Mouse (Mus musculus): ENCODE data around the gene Twf1. TPM values are rescaled to one million over a fixed set of nuclear protein-coding genes. Genes with fewer than 3 reads are reported as not detected.

Twf1 gene
- polyA plus RNA-seq, 1 experiment = 54.2 TPM

GRCm38 (mm10) chr15:94558895-94559656 is 30.6 kb downstream of the Twf1 start:
- Histone ChIP-seq H3K27ac (ENCODE audit: insufficient read depth, low read depth, low read length) (no peak overlapping the region), H3K4me1 (ENCODE audit: control insufficient read depth, insufficient read depth, low read length) (no peaks in the 10 kb centered on the region), H3K27me3 (replicated peaks; ENCODE audit: control insufficient read depth, insufficient read depth, low read length) (no peaks in the 10 kb centered on the region), H3K4me3 (ENCODE audit: insufficient read depth, low read depth, low read length) (no peak overlapping the region), H3K36me3 (ENCODE audit: control insufficient read depth, insufficient read depth, low read length) (no peaks in the 10 kb centered on the region; the same call in 1 of the 2 replicates)
- WGBS = 77% methylated on average over 17 of the region's 17 CpGs
- no peak for DNase-seq
- TF ChIP-seq CTCF (conservative IDR thresholded peaks at IDR 0.05; ENCODE audit: insufficient read depth, insufficient read length, low read depth, low read length) = no peak
- no peak for TF ChIP-seq POLR2A (IDR thresholded peaks at IDR 0.05; ENCODE audit: low read depth, low read length)

- Histone ChIP-seq H3K36me3 (ENCODE audit: control insufficient read depth, insufficient read depth, low read length) (no peaks in the 10 kb centered on the region), H3K4me3 (ENCODE audit: insufficient read depth, low read depth, low read length) (no peak overlapping the region), H3K27me3 (replicated peaks; ENCODE audit: control insufficient read depth, insufficient read depth, low read length) (no peaks in the 10 kb centered on the region), H3K27ac (ENCODE audit: insufficient read depth, low read depth, low read length) (no peak overlapping the region), H3K4me1 (ENCODE audit: control insufficient read depth, insufficient read depth, low read length) (no peaks in the 10 kb centered on the region)
- DNase-seq = peak; percentile 84
- 12% methylated on average over 7 of the region's 7 CpGs for WGBS
- TF ChIP-seq POLR2A (IDR thresholded peaks at IDR 0.05; ENCODE audit: low read depth, low read length) (no peak), CTCF (conservative IDR thresholded peaks at IDR 0.05; ENCODE audit: insufficient read depth, insufficient read length, low read depth, low read length) (peak; percentile 98)
These were observed 32.2 kb downstream of the Twf1 start for GRCm38 (mm10) chr15:94557442-94557841.

- Histone ChIP-seq H3K27me3 (replicated peaks; ENCODE audit: control insufficient read depth, insufficient read depth, low read length) (no peaks in the 10 kb centered on the region), H3K4me3 (ENCODE audit: insufficient read depth, low read depth, low read length) (no peak overlapping the region), H3K27ac (ENCODE audit: insufficient read depth, low read depth, low read length) (no peak overlapping the region), H3K36me3 (ENCODE audit: control insufficient read depth, insufficient read depth, low read length) (no peaks in the 10 kb centered on the region), H3K4me1 (ENCODE audit: control insufficient read depth, insufficient read depth, low read length) (no peaks in the 10 kb centered on the region)
- WGBS = 94% methylated on average over 9 of the region's 9 CpGs
- DNase-seq = no peak
- TF ChIP-seq CTCF (conservative IDR thresholded peaks at IDR 0.05; ENCODE audit: insufficient read depth, insufficient read length, low read depth, low read length) (no peak), POLR2A (IDR thresholded peaks at IDR 0.05; ENCODE audit: low read depth, low read length) (no peak)
These were observed 36.2 kb downstream of the Twf1 start for GRCm38 (mm10) chr15:94553536-94553935.

- 75% methylated on average over 4 of the region's 4 CpGs for WGBS
- H3K27me3 ChIP-seq (replicated peaks; ENCODE audit: control insufficient read depth, insufficient read depth, low read length) = no peaks in the 10 kb centered on the region
- H3K4me3 ChIP-seq (ENCODE audit: insufficient read depth, low read depth, low read length) = no peak overlapping the region
- no peak for DNase-seq
- no peaks in the 10 kb centered on the region for H3K36me3 ChIP-seq (ENCODE audit: control insufficient read depth, insufficient read depth, low read length)
- H3K4me1 ChIP-seq (ENCODE audit: control insufficient read depth, insufficient read depth, low read length) = peaks cover 2% of the 10 kb centered on the region; the same call in 1 of the 2 replicates
- no peak overlapping the region for H3K27ac ChIP-seq (ENCODE audit: insufficient read depth, low read depth, low read length)
- no peak for TF ChIP-seq POLR2A (IDR thresholded peaks at IDR 0.05; ENCODE audit: low read depth, low read length)
- no peak for TF ChIP-seq CTCF (conservative IDR thresholded peaks at IDR 0.05; ENCODE audit: insufficient read depth, insufficient read length, low read depth, low read length)
These were observed 44.8 kb downstream of the Twf1 start for GRCm38 (mm10) chr15:94544844-94545243.

- WGBS = 39% methylated on average over 9 of the region's 9 CpGs
- Histone ChIP-seq H3K4me3 (ENCODE audit: insufficient read depth, low read depth, low read length) (peak overlapping the region; percentile 96), H3K36me3 (ENCODE audit: control insufficient read depth, insufficient read depth, low read length) (no peaks in the 10 kb centered on the region), H3K27ac (ENCODE audit: insufficient read depth, low read depth, low read length) (peak overlapping the region; percentile 88), H3K4me1 (ENCODE audit: control insufficient read depth, insufficient read depth, low read length) (peaks cover 2% of the 10 kb centered on the region; the same call in 1 of the 2 replicates), H3K27me3 (replicated peaks; ENCODE audit: control insufficient read depth, insufficient read depth, low read length) (no peaks in the 10 kb centered on the region)
- DNase-seq = no peak
- no peak for TF ChIP-seq CTCF (conservative IDR thresholded peaks at IDR 0.05; ENCODE audit: insufficient read depth, insufficient read length, low read depth, low read length)
- TF ChIP-seq POLR2A (IDR thresholded peaks at IDR 0.05; ENCODE audit: low read depth, low read length) = no peak
These were observed 45.5 kb downstream of the Twf1 start for GRCm38 (mm10) chr15:94544052-94544636.

- H3K4me3 ChIP-seq (ENCODE audit: insufficient read depth, low read depth, low read length) = peak within 1 kb of the TSS; percentile 96
- no peaks in the 10 kb centered on the region for H3K36me3 ChIP-seq (ENCODE audit: control insufficient read depth, insufficient read depth, low read length)
- H3K27me3 ChIP-seq (replicated peaks; ENCODE audit: control insufficient read depth, insufficient read depth, low read length) = no peaks in the 10 kb centered on the region
- under 1% methylated on average over 45 of the region's 45 CpGs for WGBS
- TF ChIP-seq POLR2A (IDR thresholded peaks at IDR 0.05; ENCODE audit: low read depth, low read length) (peak; percentile 24), CTCF (conservative IDR thresholded peaks at IDR 0.05; ENCODE audit: insufficient read depth, insufficient read length, low read depth, low read length) (0 out of 2 replicates have a peak, but pooled peaks have one; percentile 15)
- DNase-seq = peak; percentile 97
- peak within 1 kb of the TSS; percentile 88 for H3K27ac ChIP-seq (ENCODE audit: insufficient read depth, low read depth, low read length)
- peaks cover 2% of the 10 kb centered on the region; the same call in 1 of the 2 replicates for H3K4me1 ChIP-seq (ENCODE audit: control insufficient read depth, insufficient read depth, low read length)
These were observed 46.2 kb downstream of the Twf1 start, which contains the start of the genes Pus7l and Irak4 for GRCm38 (mm10) chr15:94543409-94544051. Gene Pus7l (minus strand): TSS chr15:94543547. Gene Irak4 (plus strand): TSS chr15:94543643.

All from kidney, adult 2 months (tissue).